Mouse (Mus musculus) right cerebral cortex, postnatal 4 days (tissue): ENCODE measurements around the gene Mrps27.
"Not testable (repeated sequence)": the region's sequence is repeated elsewhere in the genome, so short reads cannot be mapped to it uniquely, and the experiment has no call there.

Source experiments
- DNase-seq: peaks from one replicate; pipeline ENCODE4 v3.0.0-alpha.2; 2022

Gene Mrps27

DNA sequence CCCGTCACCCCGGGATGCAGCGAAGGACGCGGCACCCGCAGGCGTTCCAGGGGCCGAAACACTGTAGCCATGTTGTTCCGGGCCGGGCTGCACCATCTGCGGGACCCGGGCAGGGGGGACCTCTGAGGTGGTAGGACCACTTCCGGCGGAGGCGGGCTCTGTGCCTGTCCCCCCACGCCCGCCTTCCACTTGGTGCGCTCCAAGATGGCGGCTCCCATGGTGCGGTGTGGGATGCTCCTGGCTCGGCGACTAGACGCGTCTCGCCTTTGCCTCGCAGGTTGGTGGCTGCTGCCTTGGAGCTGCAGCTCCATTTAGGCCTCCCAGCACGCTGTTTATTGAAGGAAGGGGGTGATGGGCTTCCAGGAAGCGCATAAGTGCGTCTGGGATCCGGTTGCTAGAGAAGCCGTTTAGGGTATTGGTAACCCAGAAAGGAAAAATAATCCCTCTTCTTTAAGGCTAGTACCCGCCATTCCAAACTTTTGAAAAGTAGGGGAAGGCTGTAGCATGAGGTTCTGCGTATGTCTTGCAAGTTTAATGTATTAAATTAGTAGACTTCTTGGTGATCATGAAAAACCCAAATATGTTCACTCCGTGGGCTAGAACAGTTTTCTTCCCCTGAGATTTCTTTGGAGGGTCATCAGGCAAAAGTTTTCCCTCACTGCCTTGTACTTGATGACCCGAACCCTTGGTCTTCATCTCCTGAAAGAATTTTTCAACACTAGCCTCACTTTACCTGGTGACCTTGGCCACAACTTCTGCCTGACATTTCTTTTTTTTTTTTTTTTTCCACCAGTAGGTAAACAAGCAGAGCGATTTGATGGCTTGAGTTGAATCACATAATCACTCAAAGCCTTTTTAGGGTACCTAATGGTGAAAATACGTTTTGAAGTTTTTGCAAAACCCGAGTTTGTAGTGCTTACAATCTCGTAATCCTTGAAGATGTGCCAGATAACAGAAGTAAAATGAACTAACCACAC is at the start of gene Mrps27, which contains the start of gene Ptcd2:
Mrps27 (plus strand) TSS at position 188 of the 977 bp plus-strand sequence.
Ptcd2 (minus strand) TSS at position 107 of the 977 bp plus-strand sequence.
- peak; percentile 97 for DNase-seq

DNA sequence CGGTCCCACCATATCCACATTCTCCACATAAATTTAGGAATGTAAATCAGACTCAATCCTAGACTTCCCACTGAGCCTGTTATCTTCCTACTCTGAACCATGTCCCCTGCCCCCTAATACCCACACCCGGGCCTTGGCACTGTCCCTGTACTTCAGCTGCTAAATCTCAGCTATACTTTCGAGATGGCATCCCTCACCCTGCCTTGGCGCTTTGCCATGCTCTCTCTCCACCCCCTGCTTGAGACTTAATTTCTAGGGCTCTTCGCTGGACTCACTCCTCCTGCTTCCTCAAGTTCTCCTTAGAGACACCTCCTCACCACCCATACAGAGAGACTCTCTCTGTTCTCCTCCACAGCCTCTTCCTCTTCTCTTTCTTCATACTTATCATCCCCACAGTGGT is 44.7 kb upstream of the Mrps27 start:
- no peak for DNase-seq

DNA sequence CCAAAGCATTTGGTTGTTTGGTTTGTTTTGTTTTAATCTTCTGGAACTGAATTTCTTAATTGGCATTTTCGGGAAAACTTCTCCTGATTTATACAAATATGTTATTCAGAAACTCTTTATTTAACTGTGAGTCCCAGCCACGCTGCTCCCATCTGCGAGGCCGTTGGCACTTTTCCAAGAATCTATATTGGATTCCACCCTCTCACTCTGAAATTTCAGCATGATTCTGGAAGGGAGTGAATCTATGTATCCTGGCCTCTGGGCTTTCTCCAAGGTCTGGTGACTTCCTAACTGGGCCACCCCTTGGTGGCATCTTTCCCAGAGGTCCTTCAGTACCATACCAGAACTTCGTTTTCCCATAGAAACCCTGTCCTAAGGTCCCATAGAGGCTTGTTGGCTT is 40.7 kb upstream of the Mrps27 start:
- peak; percentile 59 for DNase-seq

DNA sequence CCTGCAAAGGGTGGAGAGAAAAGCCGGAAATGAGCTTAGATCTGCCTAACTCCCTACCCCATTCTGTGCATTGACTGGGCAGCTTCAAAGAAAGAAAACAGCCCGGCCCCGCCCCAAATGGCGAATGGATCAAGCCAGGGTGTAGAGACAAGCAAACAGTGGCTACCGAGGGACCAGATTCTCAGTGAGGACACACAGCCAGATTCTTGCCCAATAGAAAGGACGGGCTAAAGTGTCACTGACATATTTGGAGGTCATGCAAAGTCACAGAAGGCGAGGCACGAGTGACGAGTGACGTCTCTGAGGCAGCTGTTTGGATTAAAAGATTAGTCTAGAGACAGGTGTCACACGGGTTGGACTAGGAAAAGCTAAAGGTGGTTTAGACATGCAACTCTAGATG is 40.2 kb upstream of the Mrps27 start:
- DNase-seq: peak; percentile 11

DNA sequence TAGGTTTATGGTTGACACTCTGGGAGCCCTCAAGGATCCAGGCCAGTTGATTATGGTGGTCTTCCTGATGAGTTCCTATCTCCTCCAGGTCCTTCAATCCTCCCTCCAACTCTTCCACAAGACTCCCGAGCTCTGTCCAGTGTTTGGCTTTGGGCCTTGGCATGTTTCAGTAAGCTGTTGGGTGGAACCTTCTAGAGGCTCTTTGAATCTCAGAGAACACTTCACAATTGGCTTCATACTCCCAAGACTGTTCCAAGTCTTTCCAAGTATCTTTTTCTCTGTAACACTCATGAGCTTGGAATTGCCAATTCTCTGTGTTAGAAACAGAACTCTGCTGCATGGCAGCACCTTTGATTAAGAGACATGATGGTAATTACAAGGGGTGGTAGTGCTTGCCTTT is 39.4 kb upstream of the Mrps27 start:
- DNase-seq: no peak

DNA sequence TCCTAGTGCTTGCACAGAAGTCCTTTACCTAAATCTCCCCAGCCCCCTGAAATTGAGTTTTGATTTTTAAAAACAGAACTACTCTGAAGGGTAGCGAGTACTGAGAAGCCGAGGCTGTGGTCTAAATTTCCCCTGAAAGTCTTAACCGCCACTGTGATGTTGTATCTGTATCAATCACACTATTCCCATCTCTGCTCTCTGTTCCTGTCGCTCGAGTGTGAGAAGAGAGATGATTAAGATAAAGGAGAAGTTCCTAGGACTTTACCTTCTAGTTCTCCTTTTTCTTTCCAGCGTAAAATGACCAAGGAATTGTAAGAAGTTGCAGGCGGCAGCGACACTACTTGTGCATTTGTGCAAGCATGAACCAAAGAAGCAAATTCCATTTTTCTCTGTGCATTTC is 38.4 kb upstream of the Mrps27 start:
- no peak for DNase-seq

DNA sequence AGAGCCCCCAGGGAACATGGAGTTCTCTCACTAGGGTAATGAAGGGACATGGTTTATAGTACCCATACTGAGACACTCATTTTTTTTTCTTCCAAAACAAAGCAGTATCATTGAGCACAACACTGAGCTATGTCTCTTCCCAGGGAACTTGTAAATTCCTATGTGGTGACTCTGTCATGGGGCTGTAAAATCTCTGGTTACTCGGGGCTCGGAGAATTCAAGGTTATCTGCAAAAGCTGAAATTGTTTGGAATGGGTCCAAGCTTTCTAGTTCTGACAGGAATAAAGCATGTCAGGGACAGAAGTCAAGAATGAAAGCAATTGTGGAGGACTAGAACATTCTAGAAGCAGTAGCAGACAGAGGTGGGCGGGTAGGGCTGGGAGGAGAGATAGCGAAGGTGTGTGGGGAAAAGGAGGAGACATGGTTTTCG is 36.6 kb upstream of the Mrps27 start:
- DNase-seq: no peak

DNA sequence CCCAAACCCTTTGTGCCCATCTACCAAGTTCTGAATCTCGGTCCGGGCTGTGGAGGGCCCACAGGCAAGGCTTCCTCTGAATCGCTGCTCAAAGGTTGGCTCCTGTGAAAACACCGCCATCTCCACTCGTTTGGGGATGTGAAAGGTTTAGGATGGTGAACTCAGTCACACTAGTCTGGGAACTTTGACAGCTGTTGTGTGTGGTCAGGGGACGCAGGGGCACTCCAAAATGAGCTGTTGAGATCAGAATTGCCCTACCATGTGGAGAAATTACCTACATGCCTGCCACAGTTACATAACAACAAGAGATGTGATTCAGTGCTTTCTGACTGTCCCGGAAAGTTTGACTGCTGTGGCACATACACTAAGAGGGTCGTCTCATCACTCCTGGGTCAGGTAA is 36.2 kb upstream of the Mrps27 start:
- no peak for DNase-seq

DNA sequence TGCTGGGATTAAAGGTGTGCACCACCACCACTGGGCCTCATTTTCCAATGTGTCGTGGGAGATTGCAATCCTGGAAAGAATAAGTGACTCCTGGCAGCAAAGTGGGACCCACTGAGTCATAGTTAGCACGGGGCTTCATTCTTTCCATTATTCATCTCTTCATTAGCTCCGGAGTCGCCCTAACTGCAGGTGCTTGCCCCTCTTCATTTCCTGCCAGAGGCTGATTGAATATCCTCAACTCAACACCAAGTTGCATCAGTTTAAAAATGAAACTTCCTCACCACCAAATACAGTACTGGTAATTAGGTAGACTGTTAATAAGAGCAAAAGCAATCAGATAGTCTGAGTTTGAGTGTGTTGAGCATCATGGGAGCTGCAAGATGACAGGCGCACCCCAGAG is 30.5 kb upstream of the Mrps27 start:
- no peak for DNase-seq

DNA sequence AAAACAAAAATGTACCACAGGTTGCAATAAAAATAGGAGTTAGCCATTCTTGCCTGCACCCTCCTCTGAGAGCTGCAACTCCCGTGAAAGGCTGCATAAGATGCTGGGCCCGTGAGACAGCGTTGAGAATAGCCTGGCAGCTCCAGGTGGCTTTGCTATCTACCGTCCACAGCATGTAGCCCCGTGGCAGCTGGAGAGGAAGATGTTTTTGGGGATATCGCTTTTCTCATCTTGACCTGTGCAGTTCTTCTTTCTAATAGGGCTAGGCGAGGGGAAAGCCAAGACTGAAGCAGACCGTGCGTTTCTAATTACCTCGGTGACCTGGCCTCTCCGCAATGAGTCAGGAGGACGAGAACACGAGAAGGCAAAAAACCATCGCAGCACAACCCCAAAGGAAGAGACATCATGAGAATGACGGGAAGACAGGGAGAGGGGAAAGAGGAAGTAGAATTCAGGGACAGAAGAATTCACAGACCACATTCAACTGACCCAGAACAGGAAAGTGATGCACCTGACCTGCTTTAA is 29.9 kb upstream of the Mrps27 start:
- no peak for DNase-seq

DNA sequence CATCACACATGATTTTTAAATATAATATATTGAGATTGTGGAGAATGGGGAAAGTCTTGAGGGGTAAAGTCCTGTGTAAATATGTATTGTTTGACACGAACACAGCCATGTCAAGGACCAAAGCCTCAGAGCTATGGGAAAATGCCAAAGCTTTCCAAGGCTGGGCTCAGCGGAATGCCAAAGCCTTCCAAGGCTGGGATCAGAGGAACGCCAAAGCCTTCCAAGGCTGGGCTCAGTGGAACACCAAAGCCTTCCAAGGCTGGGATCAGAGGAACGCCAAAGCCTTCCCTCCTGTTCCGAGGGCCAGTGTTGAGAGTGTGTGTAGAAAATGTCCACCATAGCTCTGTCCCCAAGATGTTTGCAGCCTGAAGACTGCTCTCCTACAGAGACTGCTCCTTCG is 28.2 kb upstream of the Mrps27 start:
- DNase-seq: no peak

DNA sequence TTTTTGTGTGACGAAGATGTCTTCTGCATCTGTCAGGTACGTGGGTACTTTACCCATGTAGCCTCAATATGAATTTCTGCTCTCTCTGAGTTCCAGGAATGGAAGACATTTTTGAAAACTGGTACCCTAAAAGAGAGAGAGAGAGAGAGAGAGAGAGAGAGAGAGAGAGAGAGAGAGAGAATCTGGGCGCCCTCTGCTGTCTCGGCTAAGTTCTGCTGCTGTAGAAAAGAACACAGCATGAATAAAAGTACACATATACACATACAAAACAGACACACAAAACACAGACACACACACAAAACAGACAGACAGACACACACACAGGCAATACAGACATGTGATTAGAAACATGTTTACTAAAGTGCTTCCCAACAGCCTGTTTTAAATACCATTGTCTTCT is 27.5 kb upstream of the Mrps27 start:
- DNase-seq: peak; percentile 83

DNA sequence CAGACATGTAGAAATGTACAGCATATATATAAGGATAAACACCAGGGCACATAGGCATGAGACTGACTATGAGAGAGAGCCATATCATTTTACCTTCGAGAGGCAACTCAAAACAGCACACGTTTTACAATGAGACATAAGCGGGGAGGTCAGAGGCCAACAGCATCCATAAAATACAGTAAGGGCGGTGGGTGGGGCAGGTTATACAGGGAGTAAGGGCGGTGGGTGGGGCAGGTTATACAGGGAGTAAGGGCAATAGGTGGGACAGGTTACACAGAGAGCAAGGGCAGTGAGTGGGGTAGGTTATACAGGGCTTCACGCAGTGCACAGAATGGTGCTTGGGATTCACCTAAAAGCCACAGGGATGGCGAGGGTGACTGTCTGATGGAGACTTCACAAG is 24.1 kb upstream of the Mrps27 start:
- no peak for DNase-seq

DNA sequence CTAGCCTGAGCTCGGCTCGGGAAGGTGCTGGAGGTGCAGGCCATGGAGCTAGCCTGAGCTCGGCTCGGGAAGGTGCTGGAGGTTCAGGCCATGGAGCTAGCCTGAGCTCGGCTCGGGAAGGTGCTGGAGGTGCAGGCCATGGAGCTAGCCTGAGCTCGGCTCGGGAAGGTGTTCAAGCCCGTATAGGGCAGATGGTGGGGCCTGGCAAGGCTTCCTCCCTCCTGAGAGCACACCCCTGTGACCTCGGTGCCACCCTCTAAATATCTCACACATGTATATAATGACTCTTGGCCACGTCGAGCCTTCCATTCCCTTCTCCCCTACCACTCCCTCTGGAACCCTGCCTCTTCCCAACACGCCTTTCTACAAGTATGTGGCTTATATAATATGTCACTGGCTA is 21.7 kb upstream of the Mrps27 start:
- not testable (repeated sequence) for DNase-seq

DNA sequence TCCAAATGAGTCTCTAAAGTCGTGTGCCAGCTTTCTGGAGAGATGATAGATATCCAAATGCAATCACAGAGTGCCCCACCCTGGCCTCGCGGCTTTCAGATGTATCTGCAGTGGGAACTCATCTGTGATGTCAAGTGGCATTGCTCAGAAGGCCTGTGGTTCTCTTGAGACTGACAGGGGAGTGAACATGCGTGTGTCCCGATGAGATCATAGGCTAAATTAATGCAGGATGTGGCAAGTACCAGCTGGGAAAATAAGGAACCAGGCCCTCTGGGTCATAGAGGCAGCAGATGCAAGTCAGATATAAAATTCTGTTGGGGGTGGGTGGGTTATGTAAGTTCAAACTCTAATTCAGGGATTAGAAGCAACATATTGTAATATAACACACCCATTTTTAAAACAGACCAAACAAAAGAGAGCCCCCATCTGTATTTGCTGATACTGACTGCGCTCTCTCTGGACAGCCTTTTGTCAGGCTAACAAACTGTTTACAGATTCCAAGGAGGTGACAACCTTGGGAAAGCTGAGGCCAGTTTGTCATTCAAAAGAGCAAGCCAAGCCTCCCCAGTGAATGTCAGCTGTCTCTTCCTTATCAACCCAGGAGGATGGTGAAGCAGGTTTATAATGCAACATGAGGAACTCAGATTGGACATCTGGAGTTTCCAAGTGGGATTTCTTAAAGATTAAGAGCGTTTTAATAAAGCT is 20.8 kb upstream of the Mrps27 start:
- DNase-seq: no peak

DNA sequence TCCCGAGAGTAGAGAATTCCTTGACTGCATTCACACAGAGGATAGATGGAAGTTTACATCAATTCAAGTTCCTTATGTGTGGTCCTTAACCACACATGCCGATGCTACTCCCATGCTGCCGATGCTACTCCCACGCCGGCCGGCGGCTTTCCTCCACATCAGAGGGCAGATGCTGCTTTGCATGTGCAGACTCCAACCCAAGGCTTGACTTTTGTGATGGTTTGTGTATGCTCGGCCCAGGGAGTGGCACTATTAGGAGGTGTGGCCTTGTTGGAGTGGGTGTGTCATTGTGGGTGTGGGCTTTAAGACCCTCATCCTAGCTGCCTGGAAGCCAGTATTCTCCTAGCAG is 20.3 kb upstream of the Mrps27 start:
- not testable (repeated sequence) for DNase-seq

DNA sequence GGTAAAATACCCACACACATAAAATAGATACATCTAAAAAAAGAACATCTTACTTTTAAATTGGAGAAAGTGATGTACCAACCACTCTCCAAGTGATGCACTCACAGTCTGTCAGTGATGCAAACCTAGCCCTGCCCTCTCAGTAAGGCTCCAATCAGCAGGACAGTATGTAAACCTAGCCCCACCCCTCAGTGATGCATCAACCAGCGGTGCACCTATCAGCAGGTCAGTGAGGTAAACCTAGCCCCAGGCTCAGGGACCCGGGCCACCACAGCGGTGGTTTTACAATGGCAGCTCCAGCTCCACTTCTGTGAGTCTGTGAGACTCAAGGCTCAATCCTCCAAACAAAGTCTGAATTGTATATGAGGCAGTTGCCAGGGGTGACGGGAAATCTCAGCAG is 13.3 kb upstream of the Mrps27 start:
- DNase-seq: no peak

DNA sequence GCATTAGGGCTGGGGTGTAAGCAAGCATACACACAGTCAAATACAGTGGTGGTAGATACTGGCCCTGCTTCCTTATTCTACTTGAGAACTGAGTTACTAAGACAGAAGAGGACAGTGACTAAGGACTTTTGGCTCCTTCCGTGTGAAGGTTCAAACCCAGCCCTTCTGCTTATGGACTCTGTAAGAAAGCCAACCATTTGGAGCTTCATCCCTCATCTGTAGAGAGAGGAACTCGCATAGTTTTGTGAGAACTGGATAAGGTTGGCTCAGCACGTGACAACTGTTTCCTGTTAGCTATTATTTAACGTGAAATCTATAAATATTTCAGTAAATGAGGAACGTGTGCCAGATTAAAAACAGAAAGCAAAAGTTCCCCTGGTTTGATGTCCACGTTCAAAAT is 7.1 kb upstream of the Mrps27 start:
- no peak for DNase-seq

DNA sequence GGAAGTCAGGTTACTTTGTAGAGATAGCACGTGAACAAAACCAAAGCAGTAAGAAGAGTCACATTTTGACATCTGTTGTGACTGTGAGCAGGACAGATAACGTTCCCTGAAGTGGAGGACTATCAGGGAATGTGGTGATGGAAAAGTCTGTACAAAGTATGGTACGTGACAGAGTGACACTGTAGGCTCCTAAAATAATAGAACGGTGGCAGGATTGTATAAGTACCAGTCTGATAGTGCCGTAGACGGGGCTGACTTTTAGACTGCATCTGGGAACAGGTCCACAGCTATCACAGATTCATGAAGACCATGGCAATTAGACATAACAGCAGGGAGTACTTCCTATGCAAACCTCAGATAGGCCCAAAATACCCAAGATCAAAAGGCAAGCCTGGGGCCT is 3.1 kb upstream of the Mrps27 start:
- DNase-seq: no peak

DNA sequence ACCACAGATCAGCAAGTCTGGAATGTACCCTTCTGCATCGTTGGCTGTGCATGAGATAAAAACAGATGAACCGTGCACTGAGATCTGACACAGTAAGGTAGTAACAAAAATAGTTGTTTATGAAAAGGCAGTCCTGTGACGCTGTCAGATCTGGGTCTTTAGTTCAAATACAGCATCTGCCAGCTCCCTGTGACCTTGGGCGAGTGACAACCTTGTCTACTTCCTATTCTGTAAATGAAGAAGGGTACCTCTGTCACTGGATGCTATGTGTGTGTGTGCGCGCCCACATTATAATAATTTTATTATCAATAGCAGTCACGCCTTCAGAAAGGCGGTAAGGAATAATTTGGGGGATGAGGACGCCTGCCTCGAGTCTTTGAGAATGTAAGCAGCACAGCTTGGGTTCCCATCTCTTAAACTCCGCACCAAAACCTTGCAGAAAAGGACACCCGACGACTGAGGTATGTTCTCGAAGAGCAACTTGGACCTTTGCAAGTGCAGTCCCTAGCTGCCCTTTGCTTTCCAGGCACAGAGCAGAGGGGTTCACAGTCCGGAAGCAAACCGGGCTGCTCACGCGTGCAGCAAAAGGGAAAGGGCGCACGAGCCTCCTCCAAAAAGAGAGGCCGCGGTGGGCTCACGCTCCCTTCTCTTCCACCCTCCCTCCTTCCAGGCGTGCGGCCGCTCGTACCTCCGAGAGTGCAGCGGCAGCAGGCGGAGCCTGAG is 549 bp upstream of the Mrps27 start:
- DNase-seq: no peak

DNA sequence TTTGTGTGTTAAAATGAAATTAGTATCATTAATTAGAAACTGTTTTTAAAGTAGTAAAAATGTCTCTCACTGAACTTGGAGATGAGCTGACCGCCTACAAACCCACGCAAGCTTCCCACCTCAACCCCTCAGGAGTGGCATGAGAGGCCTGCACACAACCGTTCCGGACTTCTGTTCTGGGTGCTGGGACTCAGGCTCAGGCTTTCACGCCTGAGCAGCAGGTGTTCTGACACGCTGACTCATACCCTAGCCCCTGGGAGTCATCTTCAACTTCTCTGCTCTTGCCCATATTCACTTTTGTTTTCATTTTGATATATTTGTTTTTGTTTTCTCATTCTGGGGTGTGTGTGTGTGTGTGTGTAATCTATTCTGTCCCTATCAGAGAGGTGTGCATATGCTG is 5.4 kb downstream of the Mrps27 start:
- DNase-seq: no peak

DNA sequence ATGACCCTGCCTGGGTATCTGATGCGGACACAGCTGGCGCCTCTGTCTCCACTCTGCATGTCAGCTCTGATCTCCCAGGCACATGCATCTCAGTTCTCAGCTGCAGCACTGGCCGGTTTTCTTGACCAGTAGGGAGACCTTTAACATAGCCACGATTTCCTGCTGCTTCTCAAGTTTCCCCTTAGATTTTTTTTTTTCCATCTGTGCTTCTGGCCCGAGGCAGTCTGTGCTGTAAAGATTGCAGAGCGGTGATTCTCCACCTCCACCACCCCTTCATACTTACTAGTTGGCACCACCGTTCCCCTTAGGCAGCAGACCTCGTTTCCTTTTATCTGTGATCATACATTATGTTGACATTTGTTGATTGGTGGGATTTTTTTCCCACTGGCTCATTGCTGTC is 6.6 kb downstream of the Mrps27 start:
- no peak for DNase-seq

DNA sequence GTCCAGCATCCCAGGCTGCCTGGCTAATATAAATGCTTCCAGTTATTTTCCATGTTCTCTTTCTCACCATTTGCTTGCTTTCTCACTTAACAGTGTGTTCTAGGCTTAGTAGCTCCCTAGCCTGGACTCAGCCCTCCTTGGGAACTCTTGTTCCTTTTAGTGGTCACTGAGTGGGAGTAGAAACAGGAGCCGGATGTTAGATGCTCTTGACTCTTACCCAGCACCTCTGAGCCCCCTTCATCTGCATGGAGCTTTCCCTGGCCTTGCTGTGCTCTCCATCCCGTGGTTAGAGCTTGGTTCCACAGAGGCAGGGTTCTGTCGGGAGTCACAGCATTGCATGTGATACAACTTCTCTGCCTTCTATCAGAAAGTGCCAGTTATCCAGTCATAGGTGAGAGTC is 7.0 kb downstream of the Mrps27 start:
- no peak for DNase-seq
